Mouse (Mus musculus) myocyte (in vitro differentiated cells): ENCODE results near the gene Ssbp3.

Experiments used
- CEBPB ChIP-seq: IDR thresholded peaks from 2 replicates; pipeline ENCODE4 v1.6.1; 2011; ENCODE audit warnings: mild to moderate bottlenecking, moderate library complexity; ENCODE audit not compliant: poor library complexity, insufficient read depth, severe bottlenecking
- E2F4 ChIP-seq: IDR thresholded peaks from one replicate; pipeline ENCODE4 v1.6.1; 2011; ENCODE audit warnings: mild to moderate bottlenecking, control low read depth, moderate library complexity; ENCODE audit not compliant: insufficient read depth
- MAX ChIP-seq: IDR thresholded peaks from one replicate; pipeline ENCODE4 v1.6.1; 2011; ENCODE audit warnings: low read depth, mild to moderate bottlenecking, control low read depth
- MYOD1 ChIP-seq, 3 experiments: IDR thresholded peaks; one replicate each; pipeline ENCODE4 v1.6.1; 2011; ENCODE audit warnings: control low read depth in 2 of 3, low read depth in 2 of 3, mild to moderate bottlenecking in 2 of 3, moderate library complexity in 1 of 3; ENCODE audit not compliant: insufficient read length in 2 of 3, control insufficient read depth in 1 of 3
- MYOG ChIP-seq, 3 experiments: IDR thresholded peaks; one replicate each; pipeline ENCODE4 v1.6.1; 2011; ENCODE audit warnings: control low read depth in 2 of 3, low read depth in 2 of 3, mild to moderate bottlenecking in 2 of 3; ENCODE audit not compliant: insufficient read length in 2 of 3, control insufficient read depth in 1 of 3, insufficient read depth in 1 of 3
- POLR2A ChIP-seq: IDR thresholded peaks from one replicate; pipeline ENCODE4 v1.6.1; 2011; ENCODE audit warnings: low read depth, mild to moderate bottlenecking, control low read depth, moderate library complexity; ENCODE audit not compliant: insufficient read length
- POLR2AphosphoS2 ChIP-seq: IDR thresholded peaks from one replicate; pipeline ENCODE4 v1.6.1; 2011; ENCODE audit warnings: low read depth, control low read depth; ENCODE audit not compliant: insufficient read length
- REST ChIP-seq: IDR thresholded peaks from one replicate; pipeline ENCODE4 v1.6.1; 2011; ENCODE audit warnings: mild to moderate bottlenecking, control low read depth, moderate library complexity; ENCODE audit not compliant: insufficient read depth, insufficient read length
- SRF ChIP-seq: IDR thresholded peaks from one replicate; pipeline ENCODE4 v1.6.1; 2011; ENCODE audit warnings: low read depth; ENCODE audit not compliant: control insufficient read depth, insufficient read length
- TCF12 ChIP-seq: IDR thresholded peaks from one replicate; pipeline ENCODE4 v1.6.1; 2011; ENCODE audit warnings: mild to moderate bottlenecking, control low read depth; ENCODE audit not compliant: poor library complexity, insufficient read depth, severe bottlenecking
- TCF3 ChIP-seq: IDR thresholded peaks from one replicate; pipeline ENCODE4 v1.6.1; 2011; ENCODE audit warnings: low read depth, control low read depth; ENCODE audit not compliant: insufficient read length
- USF1 ChIP-seq: IDR thresholded peaks from one replicate; pipeline ENCODE4 v1.6.1; 2011; ENCODE audit warnings: low read depth, mild to moderate bottlenecking, control low read depth, moderate library complexity

DNA sequence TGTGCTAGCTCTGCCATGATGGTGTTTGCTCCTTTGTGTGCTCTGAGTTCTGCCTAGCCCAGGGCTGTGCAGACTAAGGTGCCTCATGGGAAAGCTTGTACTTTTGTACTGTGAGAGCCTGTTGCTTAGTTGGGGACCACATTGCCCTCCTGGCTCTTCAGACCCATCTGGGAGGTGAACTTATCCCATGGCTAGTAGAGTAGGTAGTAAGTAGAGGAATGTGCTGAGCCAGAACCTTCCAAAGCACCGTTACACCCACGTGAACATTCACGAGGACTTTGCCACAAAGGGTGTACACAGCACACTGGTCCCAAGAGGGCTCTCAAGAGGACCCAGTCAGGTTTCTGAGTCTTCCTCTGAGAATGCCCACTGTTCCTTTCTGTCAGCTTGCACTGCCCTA lies 48.1 kb downstream of the Ssbp3 start:
- no peak for TF ChIP-seq POLR2A
- no peak for TF ChIP-seq USF1
- TF ChIP-seq TCF3: no peak
- TF ChIP-seq SRF: no peak
- TF ChIP-seq MAX: no peak
- TF ChIP-seq E2F4: no peak
- TF ChIP-seq TCF12: no peak
- no peak for TF ChIP-seq CEBPB
- TF ChIP-seq MYOG (IDR thresholded peaks at IDR 0.05; ENCODE audit: control insufficient read depth in 1 of 3, insufficient read depth in 1 of 3, insufficient read length in 2 of 3, low read depth in 2 of 3): no peak
- no peak for TF ChIP-seq POLR2AphosphoS2
- no peak for TF ChIP-seq MYOD1 (IDR thresholded peaks at IDR 0.05; ENCODE audit: control insufficient read depth in 1 of 3, insufficient read length in 2 of 3, low read depth in 2 of 3)
- no peak for TF ChIP-seq REST
